Mouse (Mus musculus) G1E-ER4 (cell line): ENCODE results near the gene Gm20388. TPM values are rescaled to one million over a fixed set of nuclear protein-coding genes. Genes with fewer than 3 reads are reported as not detected.

ENCODE experiments used
- GATA1 ChIP-seq: IDR thresholded peaks from one replicate; pipeline ENCODE4 v1.8.0; 2012; ENCODE audit warnings: low read length, inconsistent platforms
- polyA plus RNA-seq: library from polyadenylated mRNA; stranded (reverse); fragments of >175 nt; gene quantifications from 2 replicates; pipeline ENCODE4 v1.2.3, GENCODE M21; 2012

Gene Gm20388
- polyA plus RNA-seq, 1 experiment: not detected

DNA sequence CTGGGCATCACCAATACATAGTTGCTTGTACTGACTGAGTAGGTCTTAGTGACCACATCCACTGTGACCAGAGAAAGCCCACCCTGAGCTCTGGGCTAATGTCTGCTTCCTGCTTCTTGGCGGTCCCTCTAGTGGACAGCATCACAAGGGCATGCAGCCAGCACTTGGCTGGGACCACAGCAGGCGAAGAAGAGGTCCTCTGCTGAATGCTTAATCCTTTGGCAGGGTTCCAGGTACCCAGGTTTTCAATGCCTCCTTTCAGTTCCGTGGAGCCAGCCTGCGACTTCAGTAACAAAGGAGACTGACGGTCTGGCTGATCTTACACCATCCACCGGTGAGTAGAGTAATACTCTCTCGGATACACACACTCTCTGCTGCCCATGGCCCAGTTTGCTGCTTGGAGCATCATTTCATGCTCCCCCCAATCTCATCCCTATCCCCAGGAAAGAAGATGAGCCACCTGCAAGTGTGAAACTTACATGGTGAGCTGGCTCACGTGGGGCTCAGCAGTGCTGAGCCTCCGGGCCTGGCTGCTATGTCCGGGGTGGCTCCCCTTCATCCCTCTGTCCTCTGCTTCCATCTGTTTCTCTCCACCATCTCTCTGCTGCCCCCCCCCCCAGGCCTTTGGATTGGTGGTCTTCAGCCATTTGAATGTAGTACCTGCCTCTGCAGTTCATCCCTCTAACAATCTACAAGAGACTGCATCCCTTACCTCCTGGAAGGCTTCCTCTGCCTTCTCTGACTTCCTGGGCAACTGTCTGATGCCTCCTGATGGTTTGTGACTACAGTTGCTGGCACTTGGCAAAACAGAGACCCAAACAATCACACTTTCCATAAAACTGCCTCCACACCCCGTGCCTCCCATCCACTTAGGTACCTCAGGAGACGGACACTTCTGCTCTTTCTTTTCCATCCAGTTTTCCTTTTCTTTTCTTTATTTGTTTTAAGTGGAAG lies 2025.0 kb downstream of the Gm20388 start:
- no peak for TF ChIP-seq GATA1

- TF ChIP-seq GATA1: no peak
Observed at GRCm38 (mm10) chr8:121936391-121936790, 2025.8 kb downstream of the Gm20388 start.

- no peak for TF ChIP-seq GATA1
Observed at GRCm38 (mm10) chr8:121938732-121939131, 2028.1 kb downstream of the Gm20388 start.

- no peak for TF ChIP-seq GATA1
Observed at GRCm38 (mm10) chr8:121943057-121943540, 2032.5 kb downstream of the Gm20388 start.

- TF ChIP-seq GATA1: no peak
Observed at GRCm38 (mm10) chr8:121943716-121944115, 2033.1 kb downstream of the Gm20388 start.

- TF ChIP-seq GATA1: no peak
Observed at GRCm38 (mm10) chr8:121944831-121945230, 2034.2 kb downstream of the Gm20388 start, which contains the start of gene Car5a. Gene Car5a (minus strand): TSS chr8:121944904.

- TF ChIP-seq GATA1: no peak
Observed at GRCm38 (mm10) chr8:121946351-121946750, 2035.7 kb downstream of the Gm20388 start.

DNA sequence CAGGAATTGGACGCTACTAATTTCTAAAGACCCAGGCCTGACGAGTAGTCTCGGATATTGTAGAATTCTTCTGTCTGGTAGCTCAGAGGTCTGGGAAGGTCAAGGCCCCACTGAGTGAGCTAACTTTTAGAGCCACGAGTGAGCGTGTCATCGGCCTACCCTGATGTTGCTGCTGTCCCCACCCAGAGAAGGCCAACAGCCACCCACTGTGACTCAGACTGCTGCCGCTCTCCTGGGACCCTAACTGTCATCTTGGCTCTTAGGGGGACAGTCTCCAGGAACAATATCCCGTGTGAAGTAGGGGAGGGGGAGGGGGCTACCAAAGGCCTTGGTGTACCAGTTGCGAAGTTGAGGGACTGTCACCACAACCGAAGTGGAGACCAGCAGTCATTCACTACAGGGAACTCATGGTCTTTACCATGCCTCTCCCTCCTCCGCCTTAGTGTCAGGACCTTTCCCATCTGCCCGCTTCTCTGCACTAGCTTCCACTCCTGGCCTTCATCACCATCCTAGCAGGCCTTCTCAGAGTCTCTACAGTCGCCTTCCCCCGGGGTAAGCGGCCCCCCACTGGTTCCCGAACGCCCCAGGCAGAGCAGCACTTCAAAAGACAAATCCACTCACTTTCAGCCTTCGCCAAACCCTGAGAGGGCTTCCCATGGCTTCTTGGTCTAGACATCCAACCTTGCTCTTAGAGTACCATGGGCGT lies 2036.6 kb downstream of the Gm20388 start:
- TF ChIP-seq GATA1: no peak

GRCm38 (mm10) chr8:121947753-121948141 lies 2037.1 kb downstream of the Gm20388 start:
- no peak for TF ChIP-seq GATA1

GRCm38 (mm10) chr8:121948321-121949145 lies 2037.9 kb downstream of the Gm20388 start:
- TF ChIP-seq GATA1: no peak

DNA sequence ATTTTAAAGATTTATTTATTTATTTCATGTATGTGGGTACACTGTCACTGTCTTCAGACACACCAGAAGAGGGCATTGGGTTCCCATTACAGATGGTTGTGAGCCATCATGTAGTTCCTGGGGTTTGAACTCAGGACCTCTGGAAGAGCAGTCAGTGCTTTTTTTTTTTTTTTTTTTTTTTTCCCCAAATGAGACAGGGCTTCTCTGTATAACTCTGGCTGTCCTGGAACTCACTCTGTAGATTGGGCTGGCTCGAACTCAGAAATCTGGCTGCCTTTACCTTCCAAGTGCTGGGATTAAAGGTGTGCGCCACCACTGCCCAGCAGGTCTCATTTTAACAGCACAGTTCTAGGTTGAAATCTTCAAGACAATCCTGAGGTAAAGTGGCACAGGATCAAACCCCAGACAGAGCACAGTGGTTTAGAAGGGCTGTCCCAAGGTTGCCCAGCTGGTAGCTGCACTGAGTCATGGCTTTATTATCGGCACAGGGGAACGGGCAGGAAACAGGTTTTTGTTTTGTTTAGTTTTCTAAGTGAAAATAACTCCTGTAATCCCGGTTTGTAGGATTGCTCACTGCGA lies 2038.7 kb downstream of the Gm20388 start, which contains the start of gene Banp:
Gene Banp (plus strand): TSS at position 529 of the 579 bp plus-strand sequence.
- TF ChIP-seq GATA1: no peak

GRCm38 (mm10) chr8:121949941-121950748 lies 2039.5 kb downstream of the Gm20388 start:
- TF ChIP-seq GATA1: no peak

GRCm38 (mm10) chr8:121950749-121951655 lies 2040.4 kb downstream of the Gm20388 start:
- no peak for TF ChIP-seq GATA1
